Mouse (Mus musculus) adrenal gland, adult 2 months (tissue): ENCODE data around the gene Nipsnap1. TPM values are rescaled to one million over a fixed set of nuclear protein-coding genes. Genes with fewer than 3 reads are reported as not detected.

Experiments used
- DNase-seq: peaks from one replicate; pipeline ENCODE4 v3.0.0; 2021
- microRNA-seq, 2 experiments: library from miRNA; unstranded; fragments of <30 nt; microRNA quantifications; one replicate each; pipeline ENCODE4 v1.2.0; 2021
- polyA plus RNA-seq: library from polyadenylated mRNA; depleted of rRNA; stranded (reverse); fragments of >200 nt; gene quantifications from 2 replicates; pipeline ENCODE4 v1.2.3, GENCODE M21; 2012; rRNA removed
- total RNA-seq, 2 experiments: library from RNA; stranded (reverse); gene quantifications; 2 replicates each; pipeline ENCODE4 v1.2.3; 2021

The Nipsnap1 gene
- total and polyA plus RNA-seq, 3 experiments = 28.2 to 35.9 (median 31.5) TPM

DNA sequence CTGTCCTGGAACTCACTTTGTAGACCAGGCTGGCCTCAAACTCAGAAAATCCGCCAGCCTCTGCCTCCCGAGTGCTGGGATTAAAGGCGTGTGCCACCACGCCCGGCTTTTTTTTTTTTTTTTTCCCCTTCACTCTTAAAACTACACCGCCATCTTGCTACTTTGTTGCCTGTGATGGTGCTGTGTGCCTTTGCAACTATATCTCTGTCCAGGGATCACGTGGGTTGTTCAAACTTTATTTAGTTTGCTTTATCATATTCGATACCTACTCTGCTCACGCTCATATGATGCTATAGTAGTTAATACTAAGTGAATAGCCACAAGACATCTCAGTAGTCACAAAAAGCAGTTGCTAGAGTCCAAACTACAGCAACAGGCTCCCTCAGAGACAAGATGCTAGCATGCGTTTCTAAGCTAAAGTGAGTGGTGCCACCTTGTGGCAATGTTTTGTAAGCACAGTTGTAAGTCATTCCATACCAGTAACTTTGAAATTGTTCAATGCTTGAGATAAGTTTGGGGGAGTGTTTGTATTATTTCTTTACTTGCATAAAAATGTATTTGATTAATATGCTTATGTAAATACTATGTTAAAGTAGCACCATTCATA, 8.0 kb upstream of the Nipsnap1 start:
- peak; percentile 50 for DNase-seq

DNA sequence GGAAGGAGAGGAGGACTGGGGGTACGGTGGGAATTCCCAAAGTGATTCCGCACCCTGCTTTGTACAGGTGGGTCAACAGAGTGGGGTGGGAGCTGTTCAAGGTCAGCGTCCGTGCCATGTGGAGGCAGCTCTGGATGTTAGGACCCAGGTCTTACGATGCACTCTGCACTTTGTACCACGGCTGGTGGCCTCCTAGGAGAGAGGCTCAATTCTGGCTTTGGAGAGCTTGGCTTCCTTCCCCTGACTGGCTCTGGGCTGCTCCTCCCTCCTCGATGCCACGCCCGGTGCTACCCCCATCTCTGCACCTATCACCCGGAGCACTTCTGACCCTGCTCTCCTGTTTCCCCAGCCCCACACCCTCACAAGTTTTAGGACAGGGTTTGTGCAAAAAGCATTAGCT, 800 bp downstream of the Nipsnap1 start:
- DNase-seq = peak; percentile 39

DNA sequence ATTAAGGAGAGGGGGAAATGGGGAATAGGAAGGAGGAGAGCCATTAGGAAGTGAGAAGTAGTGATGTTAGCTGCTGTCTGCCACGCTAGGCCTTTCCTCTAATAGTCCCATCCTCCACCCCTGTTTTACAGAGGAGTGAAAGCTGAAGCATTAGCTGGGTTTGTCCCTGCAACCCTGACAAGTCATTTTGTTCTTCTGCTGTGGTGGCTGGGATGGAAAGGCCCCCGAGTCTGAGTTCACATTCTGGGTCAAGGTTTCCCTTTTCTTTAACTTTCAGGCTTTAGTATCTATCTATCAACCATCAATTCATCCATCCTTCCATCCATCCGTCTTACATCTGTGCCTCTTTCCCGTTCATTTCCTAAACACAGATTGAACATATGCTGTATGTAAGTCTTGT, 7.3 kb downstream of the Nipsnap1 start:
- no peak for DNase-seq

DNA sequence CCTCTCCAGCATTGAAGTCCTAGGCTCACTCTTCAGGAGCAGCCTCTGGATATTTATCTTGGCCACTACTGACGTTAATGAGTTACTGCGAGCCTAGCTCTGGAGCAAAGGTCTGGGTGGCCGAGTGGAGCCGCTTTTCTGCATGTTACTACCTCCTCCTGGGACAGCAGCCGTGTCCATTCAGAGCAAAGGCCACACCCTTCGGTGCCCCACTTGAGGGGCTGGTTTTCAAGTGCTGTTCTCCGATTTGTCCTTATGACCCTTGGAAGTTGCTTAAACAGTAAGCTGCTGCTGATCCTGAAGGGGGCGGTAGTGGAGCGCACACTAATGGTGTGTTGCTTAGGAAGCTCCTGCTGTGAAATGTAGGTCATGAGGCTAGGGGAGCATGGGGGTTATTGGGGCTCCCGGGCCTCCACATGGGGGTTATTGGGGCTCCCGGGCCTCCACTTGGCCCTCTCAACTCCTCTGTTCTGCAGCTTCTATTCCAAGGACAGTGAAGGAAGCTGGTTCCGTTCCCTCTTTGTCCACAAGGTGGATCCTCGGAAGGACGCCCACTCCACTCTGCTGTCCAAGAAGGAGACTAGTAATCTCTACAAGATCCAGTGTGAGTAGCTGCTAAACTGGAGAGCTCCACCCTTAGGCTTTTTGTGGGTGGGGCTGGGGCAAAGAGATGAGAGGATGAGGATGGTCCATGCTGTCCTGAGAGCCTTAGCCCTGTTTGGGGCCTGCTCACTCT, 9.3 kb downstream of the Nipsnap1 start:
- peak; percentile 48 for DNase-seq

DNA sequence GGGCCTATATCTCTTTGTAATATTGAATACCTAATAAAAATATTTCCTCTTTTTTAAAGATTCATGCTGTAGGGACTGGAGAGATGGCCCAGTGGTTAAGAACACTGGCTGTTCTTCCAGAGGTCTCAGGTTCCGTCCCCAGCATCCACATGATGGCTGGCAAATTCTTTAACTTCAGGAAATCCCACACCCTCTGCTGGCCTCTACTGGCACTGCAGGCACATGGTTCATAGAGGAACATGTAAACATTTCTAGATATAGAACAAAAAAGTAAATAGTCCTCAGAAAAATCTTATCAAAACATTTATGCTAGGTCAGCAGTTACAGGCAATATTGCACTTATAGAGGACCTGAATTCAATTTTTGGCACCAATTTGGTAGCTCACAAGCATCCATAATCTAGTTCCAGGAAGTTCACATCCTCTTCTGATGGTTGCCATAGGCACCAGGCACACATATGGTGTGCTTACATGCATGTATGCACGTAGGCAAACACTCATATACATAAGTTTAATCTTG, 11.7 kb downstream of the Nipsnap1 start:
- DNase-seq = peak; percentile 40

DNA sequence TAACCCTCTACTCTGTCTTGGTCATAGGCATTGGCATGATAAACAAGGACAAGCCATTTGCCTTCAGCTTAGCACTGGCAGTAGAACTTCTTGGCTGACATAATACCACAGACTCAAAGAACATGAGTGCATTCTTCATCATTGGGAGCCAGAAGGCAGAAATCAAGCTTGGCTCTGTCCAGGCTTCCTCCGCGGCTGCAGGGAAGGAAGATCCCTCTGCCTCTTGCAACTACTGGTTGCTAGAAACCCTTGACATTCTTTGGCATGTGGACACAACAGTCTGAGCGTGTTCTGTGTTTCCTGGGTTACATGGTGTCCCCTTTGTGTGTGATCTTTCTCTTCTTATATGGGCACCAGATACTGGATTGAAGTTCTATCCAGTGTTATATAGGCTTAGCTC, 13.2 kb downstream of the Nipsnap1 start:
- no peak for DNase-seq

DNA sequence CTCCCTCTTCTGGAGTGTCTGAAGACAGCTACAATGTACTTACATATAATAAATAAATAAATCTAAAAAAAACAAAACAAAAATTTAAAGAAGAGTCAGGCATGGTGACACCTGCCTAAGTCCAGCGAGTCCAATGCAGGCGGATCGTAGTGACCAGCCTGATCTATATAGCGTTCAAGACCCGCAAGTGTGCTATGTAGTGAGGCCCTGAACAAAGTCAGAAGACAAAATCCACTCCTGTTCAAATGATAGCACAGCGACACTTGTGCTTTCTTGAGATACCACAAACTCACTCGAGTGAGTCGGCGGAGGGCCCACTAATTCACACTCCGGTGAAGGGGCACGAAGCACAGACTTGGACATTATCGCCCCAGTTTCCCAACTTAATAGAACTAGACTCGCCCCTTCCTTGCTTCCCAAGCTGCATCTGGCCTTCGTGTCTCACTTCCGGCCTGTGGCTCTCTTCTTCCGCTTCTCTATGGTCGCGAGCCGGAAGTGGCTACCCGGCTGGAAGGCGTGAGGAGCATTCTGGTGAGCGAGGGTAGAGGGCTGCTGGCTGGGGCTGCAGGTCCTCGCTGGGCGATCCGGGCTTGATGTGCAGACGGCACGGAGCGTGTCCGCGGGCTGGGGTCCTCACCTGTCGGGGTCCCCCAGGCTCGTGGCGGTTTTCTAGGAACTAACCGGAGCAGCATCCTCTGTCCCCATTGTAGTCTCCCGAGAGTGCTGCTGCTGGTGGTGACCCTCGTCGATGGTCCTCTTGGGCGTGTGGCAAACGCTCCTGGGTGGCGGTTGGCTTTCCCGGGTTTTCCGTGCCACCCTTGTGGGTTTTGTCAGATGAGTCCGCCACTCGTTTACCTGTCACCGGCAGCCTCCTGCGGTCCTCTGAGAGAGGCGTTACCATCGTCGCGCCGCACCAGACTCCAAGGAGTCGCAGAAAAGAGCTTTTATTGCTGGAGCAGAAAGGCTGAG, 21.4 kb downstream of the Nipsnap1 start, which contains the start of gene Thoc5:
Gene Thoc5, plus strand, starts transcription at position 473 of the 969 bp plus-strand sequence.
- DNase-seq = peak; percentile 87

DNA sequence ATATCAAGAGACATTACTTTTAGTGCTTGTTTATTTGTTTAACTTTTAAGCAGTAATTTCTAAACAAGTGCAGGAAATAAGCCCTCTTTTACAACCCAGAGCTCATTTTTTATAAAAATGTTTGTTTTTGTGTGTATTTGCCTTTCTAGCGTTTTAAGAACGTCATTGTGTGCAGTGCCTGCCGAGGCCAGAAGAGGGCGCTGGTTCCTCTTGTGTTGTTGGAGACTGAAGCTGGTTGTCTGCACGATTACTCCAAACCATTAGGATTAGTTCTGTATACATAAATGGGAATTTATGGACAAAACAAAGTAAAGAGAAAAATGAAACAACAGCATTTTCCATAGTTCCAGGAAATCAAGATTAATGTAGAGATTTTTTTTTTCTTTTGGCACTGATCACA, 26.7 kb downstream of the Nipsnap1 start:
- no peak for DNase-seq

DNA sequence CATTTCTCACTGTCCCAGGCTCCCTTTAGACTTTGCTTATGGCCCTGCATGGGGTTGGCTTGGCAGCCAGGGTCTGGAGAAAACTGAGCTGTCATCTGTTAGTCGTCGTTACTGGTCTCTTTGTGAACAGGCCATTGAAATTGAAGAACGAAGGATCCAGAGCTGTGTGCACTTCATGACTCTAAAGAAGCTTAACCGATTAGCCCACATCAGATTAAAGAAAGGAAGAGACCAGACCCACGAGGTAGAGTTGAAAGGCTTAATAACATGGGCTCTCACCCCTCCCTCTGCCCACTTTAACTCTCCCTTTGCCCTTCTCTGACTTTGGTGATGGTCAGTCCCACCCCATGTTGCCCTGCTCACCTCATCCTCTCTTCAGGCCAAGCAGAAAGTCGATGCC, 28.2 kb downstream of the Nipsnap1 start:
- DNase-seq = no peak

DNA sequence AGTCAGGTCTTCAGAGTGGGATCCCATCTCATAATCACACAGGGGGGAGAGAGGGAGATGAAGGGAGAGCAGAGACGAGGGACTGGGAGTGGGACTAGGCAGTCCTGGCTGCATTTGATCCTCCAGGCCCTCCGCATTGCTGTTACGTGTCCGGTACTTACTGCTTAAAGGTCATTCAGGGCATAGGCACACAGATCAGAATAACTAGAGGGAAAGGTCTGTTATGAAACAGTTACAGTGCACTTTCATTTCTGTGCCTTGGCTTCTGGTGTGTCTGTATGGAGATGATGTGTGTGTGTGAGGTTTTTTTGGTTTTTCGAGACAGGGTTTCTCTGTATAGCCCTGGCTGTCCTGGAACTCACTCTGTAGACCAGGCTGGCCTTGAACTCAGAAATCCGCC, 32.5 kb downstream of the Nipsnap1 start:
- no peak for DNase-seq

DNA sequence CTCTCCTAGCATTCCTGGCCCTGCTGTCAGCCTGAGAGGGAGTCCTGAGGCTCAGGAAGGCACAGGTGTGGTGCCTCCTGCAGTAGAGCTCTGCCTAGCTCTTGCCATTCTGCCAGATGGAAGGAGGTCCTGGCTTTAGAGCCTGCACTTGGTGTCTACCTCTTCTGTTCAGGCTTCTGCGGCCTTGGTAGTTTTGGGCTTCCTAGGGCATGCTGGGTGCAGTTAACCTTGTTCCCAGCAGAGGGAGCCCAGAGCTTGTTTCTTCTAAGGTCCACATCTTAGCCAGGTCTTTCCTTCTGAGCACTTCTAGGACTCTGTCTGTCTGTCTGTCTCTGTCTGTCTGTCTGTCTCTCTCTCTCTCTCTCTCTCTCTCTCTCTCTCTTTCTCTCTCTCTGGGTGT, 42.3 kb downstream of the Nipsnap1 start:
- peak; percentile 57 for DNase-seq

DNA sequence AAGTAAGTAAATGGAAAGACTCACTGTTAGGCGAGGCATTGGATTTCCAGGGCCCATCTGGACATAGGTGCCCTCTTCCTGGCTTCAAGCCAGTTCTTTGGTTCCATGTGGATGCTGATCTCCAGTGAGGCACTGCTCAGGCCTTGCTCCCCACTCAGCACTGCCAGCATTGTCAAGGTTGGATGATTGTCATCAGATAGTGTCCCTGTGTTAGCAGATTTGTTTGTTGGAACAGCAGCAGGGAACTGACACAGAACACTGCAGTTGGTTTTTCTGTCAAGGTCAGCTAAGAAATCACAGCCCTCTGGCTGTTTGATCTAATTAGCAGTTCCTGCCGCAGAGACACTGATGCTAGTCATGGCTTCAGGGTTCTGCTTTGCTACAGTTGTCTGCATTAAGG, 47.5 kb downstream of the Nipsnap1 start:
- DNase-seq = peak; percentile 58

DNA sequence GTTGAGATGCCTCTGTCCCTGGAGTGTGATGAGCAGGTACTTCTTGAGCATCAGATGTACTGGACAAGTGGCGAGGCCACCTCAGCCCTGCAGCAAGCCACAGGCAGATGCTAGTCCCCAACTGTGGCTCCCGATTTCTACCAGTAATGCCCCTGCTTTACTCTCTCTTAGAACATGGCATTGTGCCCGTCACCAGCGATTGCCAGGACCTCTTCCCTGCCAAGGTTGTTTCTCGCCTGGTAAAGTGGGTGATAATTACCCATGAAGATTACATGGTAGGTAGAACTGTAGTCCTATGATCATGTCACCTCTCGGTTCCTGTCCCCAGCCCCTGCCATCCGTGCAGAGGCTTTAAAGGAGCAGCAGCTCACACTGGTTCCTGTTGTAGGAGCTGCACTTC, 48.0 kb downstream of the Nipsnap1 start:
- DNase-seq = peak; percentile 37

DNA sequence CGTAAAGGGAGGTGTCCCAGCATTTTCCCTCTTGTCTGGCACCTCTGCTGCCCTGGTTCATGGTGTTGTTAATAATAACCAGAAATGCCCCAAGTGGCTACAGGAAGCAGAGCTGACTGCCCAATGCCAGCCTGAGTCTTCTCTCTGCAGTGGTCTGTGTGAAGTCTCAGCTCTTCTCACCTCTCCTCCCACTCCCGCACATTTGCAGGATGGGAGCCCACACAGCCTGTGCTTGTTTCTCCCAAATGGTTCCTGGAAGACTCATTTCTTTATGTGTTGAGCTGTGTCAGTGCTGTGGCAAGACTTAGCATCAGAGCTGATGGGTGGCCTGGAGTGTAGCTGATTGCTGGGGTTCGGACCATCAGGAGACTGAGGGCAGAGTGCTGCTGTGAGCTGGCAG, 53.5 kb downstream of the Nipsnap1 start:
- DNase-seq = no peak

DNA sequence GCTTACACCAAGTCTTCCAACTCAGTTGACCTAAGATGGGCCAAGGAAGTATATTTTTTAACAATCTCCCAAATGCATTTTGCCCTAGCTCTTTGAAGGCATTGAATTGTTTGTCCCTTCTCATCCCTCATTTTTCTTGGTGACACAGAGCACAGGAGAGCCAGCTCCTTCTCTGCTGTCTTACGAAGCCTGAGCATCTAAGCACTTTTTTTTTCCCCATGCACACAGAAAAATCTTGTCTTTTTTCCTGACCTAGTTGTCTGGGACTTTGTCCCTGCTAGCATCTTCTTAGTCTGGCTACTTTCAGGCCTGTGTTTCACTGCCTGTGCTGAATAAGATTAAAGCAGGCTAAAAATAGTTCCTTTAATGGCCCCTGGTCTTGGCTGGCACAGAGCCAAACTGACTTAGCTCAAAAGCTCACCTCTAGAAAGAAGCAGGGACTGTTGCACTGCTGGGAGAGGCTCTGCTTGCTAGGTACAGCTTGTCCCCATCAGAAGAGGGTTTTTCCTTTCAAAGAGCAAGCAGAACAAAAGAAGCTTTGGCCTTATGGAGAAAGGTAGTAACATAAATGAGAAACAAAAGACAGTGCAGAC, 57.4 kb downstream of the Nipsnap1 start:
- peak; percentile 48 for DNase-seq

DNA sequence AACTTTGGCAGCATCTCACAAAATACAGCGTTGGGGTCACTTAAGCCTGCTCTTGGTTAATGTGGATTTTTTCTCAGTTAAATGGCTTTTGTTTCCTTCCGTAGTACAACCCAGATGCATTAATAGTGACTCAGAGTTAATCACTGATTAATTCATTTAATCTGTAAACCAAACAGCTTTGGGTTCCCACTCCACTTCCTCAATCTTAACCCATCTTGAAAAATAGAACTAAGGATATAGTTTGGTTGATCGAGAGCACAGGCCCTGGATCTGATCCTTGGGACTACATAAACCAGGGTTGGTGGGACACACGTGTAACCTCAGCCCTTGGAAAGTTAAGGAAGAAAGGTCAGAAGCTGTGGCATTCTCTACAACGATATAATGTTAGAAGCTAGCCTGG, 62.5 kb downstream of the Nipsnap1 start:
- no peak for DNase-seq

Small RNA genes lying within 50 kb of the gene (microRNA-seq; reads per million reads assigned to microRNA genes)
- gene Mir6918 = 0 to 0.44 reads per million in 2 experiments

Other genes with a start within 250 kb of the Nipsnap1 start
- 10 to 100 TPM; 46.3 to 51.5 TPM for gene Ascc2, start 236.2 kb upstream of the Nipsnap1 start, total RNA-seq
- 10.7 and 12.8 TPM in 2 replicates for gene Ascc2, start 236.2 kb upstream of the Nipsnap1 start, polyA plus RNA-seq
- gene Uqcr10, start 169.6 kb upstream of the Nipsnap1 start, total RNA-seq = 1,000 to 10,000 TPM in 1 of 2 experiments, 100 to 1,000 TPM in 1; 942 to 1,033 TPM
- gene Uqcr10, start 169.6 kb upstream of the Nipsnap1 start, polyA plus RNA-seq = 916 and 1,226 TPM in 2 replicates
- 10 to 100 TPM; 45.6 to 60.6 TPM for gene Zmat5, start 169.3 kb upstream of the Nipsnap1 start, total RNA-seq
- 52.9 and 67.8 TPM in 2 replicates for gene Zmat5, start 169.3 kb upstream of the Nipsnap1 start, polyA plus RNA-seq
- gene Cabp7, start 127.2 kb upstream of the Nipsnap1 start, total RNA-seq = under 1 TPM in 1 of 2 experiments, not detected in 1; 0.24 TPM
- 0.08 and 0.28 TPM in 2 replicates for gene Cabp7, start 127.2 kb upstream of the Nipsnap1 start, polyA plus RNA-seq
- gene Nf2, start 24.4 kb upstream of the Nipsnap1 start, total RNA-seq = 100 to 1,000 TPM in 1 of 2 experiments, 10 to 100 TPM in 1; 87.8 to 130 TPM
- gene Nf2, start 24.4 kb upstream of the Nipsnap1 start, polyA plus RNA-seq = 72.5 and 94.6 TPM in 2 replicates
- 10 to 100 TPM; 32.3 to 34.1 TPM for gene Thoc5, start 21.4 kb downstream of the Nipsnap1 start, total RNA-seq
- gene Thoc5, start 21.4 kb downstream of the Nipsnap1 start, polyA plus RNA-seq = 8.8 TPM in 2 replicates
- gene Nefh, start 74.1 kb downstream of the Nipsnap1 start, total RNA-seq = 1 to 10 TPM; 2.1 TPM
- 0.71 and 2.5 TPM in 2 replicates for gene Nefh, start 74.1 kb downstream of the Nipsnap1 start, polyA plus RNA-seq
- gene Ap1b1, start 112.9 kb downstream of the Nipsnap1 start, total RNA-seq = 10 to 100 TPM; 59.0 to 78.0 TPM
- 68.2 and 111 TPM in 2 replicates for gene Ap1b1, start 112.9 kb downstream of the Nipsnap1 start, polyA plus RNA-seq
- gene Rasl10a, start 184.2 kb downstream of the Nipsnap1 start, total RNA-seq = under 1 TPM; 0.35 to 0.52 TPM
- gene Rasl10a, start 184.2 kb downstream of the Nipsnap1 start, polyA plus RNA-seq = 2.2 and 2.6 TPM in 2 replicates
- gene Gas2l1, start 191.4 kb downstream of the Nipsnap1 start, total RNA-seq = 10 to 100 TPM; 42.6 to 58.4 TPM
- gene Gas2l1, start 191.4 kb downstream of the Nipsnap1 start, polyA plus RNA-seq = 108 and 131 TPM in 2 replicates
- 10 to 100 TPM; 18.2 to 24.8 TPM for gene Rhbdd3, start 225.0 kb downstream of the Nipsnap1 start, total RNA-seq
- gene Rhbdd3, start 225.0 kb downstream of the Nipsnap1 start, polyA plus RNA-seq = 38.1 and 60.4 TPM in 2 replicates
- gene Ewsr1, start 225.3 kb downstream of the Nipsnap1 start, total RNA-seq = 100 to 1,000 TPM; 193 to 525 TPM
- gene Ewsr1, start 225.3 kb downstream of the Nipsnap1 start, polyA plus RNA-seq = 395 and 441 TPM in 2 replicates